Mouse (Mus musculus): Measurements from ENCODE around the gene Gm10073.
"Not testable (repeated sequence)": the region's sequence is repeated elsewhere in the genome, so short reads cannot be mapped to it uniquely, and the experiment has no call there.

Gene Gm10073

GRCm38 (mm10) chr8:106599265-106599979 lies 26.2 kb upstream of the Gm10073 start:
- no peak for DNase-seq (ENCODE audit: low read depth, low spot score)

GRCm38 (mm10) chr8:106597067-106597466 lies 23.8 kb upstream of the Gm10073 start:
- DNase-seq (ENCODE audit: low read depth, low spot score), result no peak

DNA sequence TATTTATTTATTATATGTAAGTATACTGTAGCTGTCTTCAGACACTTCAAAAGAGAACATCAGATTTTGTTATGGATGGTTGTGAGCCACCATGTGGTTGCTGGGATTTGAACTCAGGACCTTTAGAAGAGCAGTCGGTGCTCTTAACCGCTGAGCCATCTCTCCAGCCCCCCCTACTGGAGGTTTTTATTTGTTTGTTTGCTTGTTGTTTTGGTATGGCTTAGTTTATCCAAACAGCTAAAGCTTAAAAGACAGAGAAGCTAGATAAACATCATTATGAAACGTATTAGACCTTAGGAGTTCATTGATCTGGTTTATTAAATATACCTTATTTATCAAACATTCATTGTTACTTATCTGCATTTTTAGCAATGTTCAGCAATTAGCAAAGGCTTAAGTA lies 22.4 kb upstream of the Gm10073 start:
- not testable (repeated sequence) for DNase-seq (ENCODE audit: low read depth, low spot score)

DNA sequence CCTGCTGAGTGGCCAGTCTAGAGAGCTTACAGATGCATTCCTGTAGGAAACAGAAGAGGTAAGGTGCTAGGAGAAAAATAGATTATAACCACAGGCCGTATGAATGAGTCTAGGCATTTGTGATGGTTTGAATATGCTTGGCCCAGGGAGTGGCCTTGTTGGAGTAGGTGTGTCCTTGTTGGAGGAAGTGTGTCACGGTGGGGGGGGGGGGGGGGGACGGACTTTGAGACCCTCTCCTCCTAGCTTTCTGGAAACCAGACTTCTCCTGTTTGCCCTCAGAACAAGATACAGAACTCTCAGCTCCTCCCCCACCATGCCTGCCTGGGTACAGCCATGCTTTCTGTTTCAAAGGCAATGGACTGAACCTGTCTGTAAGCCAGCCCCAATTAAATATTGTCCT lies 19.2 kb upstream of the Gm10073 start:
- DNase-seq (ENCODE audit: low read depth, low spot score), result no peak

GRCm38 (mm10) chr8:106588443-106589431 lies 15.5 kb upstream of the Gm10073 start:
- no peak for DNase-seq (ENCODE audit: low read depth, low spot score)

- no peak for DNase-seq (ENCODE audit: low read depth, low spot score)
These were observed 13.6 kb upstream of the Gm10073 start for GRCm38 (mm10) chr8:106586896-106587295.

- no peak for DNase-seq (ENCODE audit: low read depth, low spot score)
These were observed 12.4 kb upstream of the Gm10073 start for GRCm38 (mm10) chr8:106585671-106586037.

GRCm38 (mm10) chr8:106584942-106585670 lies 11.8 kb upstream of the Gm10073 start:
- DNase-seq (ENCODE audit: low read depth, low spot score), result no peak

- no peak for DNase-seq (ENCODE audit: low read depth, low spot score)
These were observed 8.3 kb upstream of the Gm10073 start for GRCm38 (mm10) chr8:106581344-106582088.

- no peak for DNase-seq (ENCODE audit: low read depth, low spot score)
These were observed 6.2 kb upstream of the Gm10073 start for GRCm38 (mm10) chr8:106579510-106579909.

- peak; percentile 23 for DNase-seq (ENCODE audit: low read depth, low spot score)
These were observed 3.7 kb upstream of the Gm10073 start for GRCm38 (mm10) chr8:106576849-106577555.

GRCm38 (mm10) chr8:106574283-106574682 lies 1.0 kb upstream of the Gm10073 start:
- DNase-seq (ENCODE audit: low read depth, low spot score), result no peak

DNA sequence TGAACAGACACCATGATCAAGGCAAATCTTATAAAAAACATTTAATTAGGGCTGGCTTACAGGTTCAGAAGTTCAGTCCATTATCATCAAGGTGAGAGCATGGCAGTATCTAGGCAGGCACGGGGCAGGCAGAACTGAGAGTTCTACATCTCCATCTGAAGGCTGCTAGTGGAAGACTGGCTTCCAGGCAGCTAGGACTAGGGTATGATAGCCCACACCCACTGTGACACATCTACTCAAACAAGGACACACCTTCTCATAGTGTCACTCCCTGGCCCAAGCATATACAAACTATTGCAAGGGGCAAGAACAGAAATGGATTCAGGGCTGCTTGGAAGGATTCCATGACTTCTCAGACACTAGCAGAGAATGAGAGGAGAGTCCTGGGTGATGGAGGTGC lies 1.1 kb downstream of the Gm10073 start:
- not testable (repeated sequence) for DNase-seq (ENCODE audit: low read depth, low spot score)

DNA sequence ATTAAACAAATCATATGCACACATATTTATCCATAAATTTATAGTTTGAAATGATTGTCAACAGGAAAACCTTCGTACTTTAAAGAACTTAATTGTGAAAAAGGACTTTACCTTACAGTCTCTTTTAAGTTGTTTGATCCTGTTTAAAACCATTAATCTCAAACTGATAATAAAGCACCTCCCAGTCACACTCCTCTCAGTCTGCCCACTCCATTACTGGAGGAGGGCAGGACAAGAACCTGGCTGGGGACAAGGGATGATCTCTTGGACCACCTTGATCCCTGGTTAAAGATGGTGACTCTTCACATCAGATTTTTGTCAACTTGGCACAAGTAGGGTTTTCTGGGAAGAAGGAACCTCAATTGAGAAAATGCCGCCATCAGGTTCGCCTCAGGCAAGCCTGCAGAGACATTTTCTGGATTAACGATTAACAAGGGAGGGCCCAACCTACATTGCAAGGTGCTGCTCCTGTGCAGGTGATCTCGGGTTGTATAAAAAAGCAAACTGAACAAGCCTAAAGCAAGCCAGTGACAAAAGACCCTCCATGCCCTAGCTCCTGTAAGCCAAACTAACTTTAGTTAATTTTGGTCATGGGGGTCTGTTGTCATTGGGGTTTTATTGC lies 1.6 kb downstream of the Gm10073 start:
- no peak for DNase-seq (ENCODE audit: low read depth, low spot score)

DNA sequence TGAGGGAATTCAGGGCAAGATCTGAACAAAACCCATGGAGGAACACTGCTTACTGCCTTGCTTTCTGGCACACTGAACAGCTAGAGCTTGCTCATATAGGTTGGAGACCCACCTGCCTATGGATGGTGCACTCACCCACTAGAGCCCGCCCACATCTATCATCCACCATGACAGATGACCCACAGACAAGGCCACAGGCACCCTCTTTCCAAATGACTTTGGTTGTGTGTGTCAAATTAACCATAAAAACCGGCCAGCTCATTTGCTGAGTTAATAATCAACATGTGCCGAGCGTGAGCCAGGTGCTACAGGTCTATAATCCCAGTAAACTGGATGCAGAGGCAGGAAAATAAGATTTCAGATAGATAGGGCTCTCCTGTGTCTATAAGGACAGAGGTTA lies 2.9 kb downstream of the Gm10073 start:
- DNase-seq (ENCODE audit: low read depth, low spot score), result no peak

GRCm38 (mm10) chr8:106569006-106569405 lies 4.3 kb downstream of the Gm10073 start:
- DNase-seq (ENCODE audit: low read depth, low spot score), result no peak

DNA sequence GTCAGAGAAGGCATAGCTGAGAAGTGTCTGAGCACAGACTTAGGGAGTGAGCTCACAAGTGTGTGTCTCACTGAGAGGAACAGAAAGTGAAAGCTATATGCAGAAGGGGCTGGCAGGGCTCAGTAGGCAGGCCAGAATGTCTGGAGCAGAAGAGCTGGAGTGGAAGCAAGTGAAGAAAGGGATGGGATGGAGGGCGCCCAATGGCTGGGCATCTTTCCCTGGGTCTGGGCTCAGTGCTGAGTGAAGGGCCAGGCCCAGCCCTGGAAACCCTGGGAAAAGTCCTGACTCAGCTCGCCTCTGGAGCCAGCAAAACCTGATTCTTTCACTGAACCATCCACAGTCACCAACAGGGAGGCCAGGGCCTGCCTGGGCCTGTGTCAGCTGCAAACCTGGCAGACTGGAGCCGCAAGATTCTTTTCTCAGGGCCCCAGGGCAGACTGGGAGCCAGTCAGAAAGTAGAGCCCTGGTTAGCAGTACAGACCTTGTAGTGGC lies 9.5 kb downstream of the Gm10073 start:
- DNase-seq (ENCODE audit: low read depth, low spot score), result no peak

DNA sequence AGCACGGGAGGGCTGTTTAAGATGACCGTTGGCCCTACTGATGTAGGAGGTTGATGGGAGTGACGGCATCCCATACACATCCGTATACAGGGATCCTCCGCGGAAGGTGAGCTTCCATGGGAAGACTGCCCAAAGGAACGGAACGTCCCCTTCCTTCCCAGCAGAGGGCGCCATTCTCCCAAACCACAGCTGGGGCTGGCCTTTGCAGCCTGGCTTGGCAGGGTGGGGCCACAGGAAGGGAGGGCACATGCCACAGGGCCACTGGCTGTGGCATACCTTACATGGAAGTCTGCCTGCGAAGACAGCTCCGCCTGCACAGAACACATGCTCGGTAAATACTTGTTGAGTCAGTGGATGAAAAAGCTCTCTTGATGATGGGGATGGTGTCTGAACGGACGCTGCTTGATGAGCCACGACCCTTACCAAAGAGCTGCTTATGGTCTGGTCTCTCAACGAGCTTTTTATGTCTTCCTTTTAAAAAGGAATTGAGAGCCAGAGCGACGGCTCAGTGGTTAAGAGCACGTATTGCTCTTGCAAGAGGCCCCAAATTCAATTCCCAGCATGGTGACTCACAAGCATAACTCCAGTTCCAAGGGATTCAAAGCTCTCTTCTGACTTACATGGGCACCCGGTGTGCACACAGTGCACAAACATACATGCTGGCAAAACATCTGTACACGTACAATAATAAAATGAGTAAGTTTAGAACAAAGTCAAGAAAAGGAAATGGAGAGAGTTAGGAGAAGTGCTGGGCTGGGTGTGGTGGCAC lies 12.0 kb downstream of the Gm10073 start:
- DNase-seq (ENCODE audit: low read depth, low spot score), result peak; percentile 45

GRCm38 (mm10) chr8:106559844-106560243 lies 13.4 kb downstream of the Gm10073 start:
- peak; percentile 15 for DNase-seq (ENCODE audit: low read depth, low spot score)
